Mouse (Mus musculus): ENCODE results near the gene Rbms1. TPM values are rescaled to one million over a fixed set of nuclear protein-coding genes. Genes with fewer than 3 reads are reported as not detected.

Gene Rbms1
- total RNA-seq, 2 experiments from 2014 or later, result 36.7 to 51.8 TPM

GRCm38 (mm10) chr2:60920076-60920475 is 42.9 kb downstream of the Rbms1 start:
- intact Hi-C loops (cut with DNase I), result no loop called here
- DNase-seq, result no peak

- intact Hi-C loops (cut with DNase I), result no loop called here
- no peak for DNase-seq
Measured at GRCm38 (mm10) chr2:60918401-60918800, 44.6 kb downstream of the Rbms1 start.

- intact Hi-C loops (cut with DNase I), result no loop called here
- no peak for DNase-seq
Measured at GRCm38 (mm10) chr2:60914524-60915280, 48.3 kb downstream of the Rbms1 start.

GRCm38 (mm10) chr2:60913281-60913680 is 49.7 kb downstream of the Rbms1 start:
- intact Hi-C loops (cut with DNase I), result no loop called here
- no peak for DNase-seq

- no peak for DNase-seq
- intact Hi-C loops (cut with DNase I), result no loop called here
Measured at GRCm38 (mm10) chr2:60911716-60912115, 51.3 kb downstream of the Rbms1 start.

GRCm38 (mm10) chr2:60910820-60911219 is 52.2 kb downstream of the Rbms1 start:
- intact Hi-C loops (cut with DNase I), result no loop called here
- DNase-seq, result peak; percentile 40

GRCm38 (mm10) chr2:60908551-60908950 is 54.4 kb downstream of the Rbms1 start:
- DNase-seq, result no peak
- intact Hi-C loops (cut with DNase I), result no loop called here

- intact Hi-C loops (cut with DNase I), result no loop called here
- no peak for DNase-seq
Measured at GRCm38 (mm10) chr2:60908116-60908515, 54.9 kb downstream of the Rbms1 start.

GRCm38 (mm10) chr2:60905283-60905682 is 57.7 kb downstream of the Rbms1 start:
- intact Hi-C loops (cut with DNase I), result no loop called here
- no peak for DNase-seq

GRCm38 (mm10) chr2:60904141-60904540 is 58.9 kb downstream of the Rbms1 start:
- no peak for DNase-seq
- intact Hi-C loops (cut with DNase I), result no loop called here

- intact Hi-C loops (cut with DNase I), result no loop called here
- no peak for DNase-seq
Measured at GRCm38 (mm10) chr2:60903535-60903934, 59.5 kb downstream of the Rbms1 start.

- intact Hi-C loops (cut with DNase I), result no loop called here
Measured at GRCm38 (mm10) chr2:60902446-60903137, 60.4 kb downstream of the Rbms1 start.

GRCm38 (mm10) chr2:60901511-60901951 is 61.5 kb downstream of the Rbms1 start:
- intact Hi-C loops (cut with DNase I), result no loop called here
- no peak for DNase-seq

More at GRCm38 (mm10) chr2:60902446-60903137, 60.4 kb downstream of the Rbms1 start:
- DNase-seq, result no peak

- intact Hi-C loops (cut with DNase I), result no loop called here
- DNase-seq, result no peak
Measured at GRCm38 (mm10) chr2:60901013-60901412, 62.0 kb downstream of the Rbms1 start.

- intact Hi-C loops (cut with DNase I), result no loop called here
- no peak for DNase-seq
Measured at GRCm38 (mm10) chr2:60893042-60893441, 70.0 kb downstream of the Rbms1 start.

- no peak for DNase-seq
- intact Hi-C loops (cut with DNase I), result no loop called here
Measured at GRCm38 (mm10) chr2:60883931-60884330, 79.1 kb downstream of the Rbms1 start.

GRCm38 (mm10) chr2:60883043-60883365 is 80.0 kb downstream of the Rbms1 start:
- DNase-seq, result no peak
- intact Hi-C loops (cut with DNase I), result no loop called here

GRCm38 (mm10) chr2:60882202-60883042 is 80.6 kb downstream of the Rbms1 start:
- DNase-seq, result no peak
- intact Hi-C loops (cut with DNase I), result no loop called here

- intact Hi-C loops (cut with DNase I), result no loop called here
- DNase-seq, result peak; percentile 11
Measured at GRCm38 (mm10) chr2:60881571-60882041, 81.4 kb downstream of the Rbms1 start.

- intact Hi-C loops (cut with DNase I), result no loop called here
- DNase-seq, result peak; percentile 46
Measured at GRCm38 (mm10) chr2:60880789-60881570, 82.0 kb downstream of the Rbms1 start.

Data from left cerebral cortex, postnatal 4 days (tissue).